Mouse (Mus musculus): ENCODE data around the gene Arhgef10l.

GRCm38 (mm10) chr4:140549975-140550374 lies 115.8 kb downstream of the Arhgef10l start:
- TF ChIP-seq POLR2A (IDR thresholded peaks at IDR 0.05; ENCODE audit: borderline replicate concordance, low read depth, low read length) (no peak), CTCF (IDR thresholded peaks at IDR 0.05; ENCODE audit: low read depth, low read length) (no peak)
